Mouse (Mus musculus) G1E (cell line): Measurements from ENCODE around the gene Fry.

ENCODE experiments used
- CTCF ChIP-seq: IDR thresholded peaks from 2 replicates; pipeline ENCODE4 v1.5.1; 2012; ENCODE audit warnings: low read depth, low read length, inconsistent platforms, mixed read lengths
- GATA1 ChIP-seq: IDR thresholded peaks from 2 replicates; pipeline ENCODE4 v1.6.1; 2012; ENCODE audit warnings: borderline replicate concordance, low read length, inconsistent platforms, mixed read lengths
- TAL1 ChIP-seq: conservative IDR thresholded peaks from 2 replicates; pipeline ENCODE4 v1.6.1; 2012; ENCODE audit warnings: low read depth, low read length, inconsistent platforms, mixed read lengths

DNA sequence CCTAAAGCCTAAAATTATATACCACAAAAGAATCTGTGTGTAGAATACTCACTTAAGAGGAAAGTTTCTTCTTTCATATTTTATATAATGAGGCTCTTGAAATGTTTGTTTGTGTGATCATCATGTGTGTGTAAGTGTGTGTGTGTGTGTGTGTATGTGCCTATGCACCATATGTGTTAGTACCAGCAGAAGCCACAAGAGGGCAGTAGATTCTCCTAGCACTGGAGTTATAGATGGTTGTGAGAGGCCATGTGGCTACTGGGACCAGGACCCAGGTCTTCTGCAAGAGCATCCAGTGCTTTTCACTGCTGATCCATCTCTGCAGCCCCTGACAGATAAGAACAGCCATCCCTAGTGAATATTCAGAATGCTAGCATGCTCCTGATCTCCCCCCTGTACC, 118.2 kb downstream of the Fry start:
- no peak for TF ChIP-seq CTCF
- TF ChIP-seq GATA1: no peak
- TF ChIP-seq TAL1: no peak
